Mouse (Mus musculus): ENCODE results near the gene Phf12.
A peak's percentile ranks its signal among the peaks of the same experiment; 100 is the strongest.

Phf12 gene

DNA sequence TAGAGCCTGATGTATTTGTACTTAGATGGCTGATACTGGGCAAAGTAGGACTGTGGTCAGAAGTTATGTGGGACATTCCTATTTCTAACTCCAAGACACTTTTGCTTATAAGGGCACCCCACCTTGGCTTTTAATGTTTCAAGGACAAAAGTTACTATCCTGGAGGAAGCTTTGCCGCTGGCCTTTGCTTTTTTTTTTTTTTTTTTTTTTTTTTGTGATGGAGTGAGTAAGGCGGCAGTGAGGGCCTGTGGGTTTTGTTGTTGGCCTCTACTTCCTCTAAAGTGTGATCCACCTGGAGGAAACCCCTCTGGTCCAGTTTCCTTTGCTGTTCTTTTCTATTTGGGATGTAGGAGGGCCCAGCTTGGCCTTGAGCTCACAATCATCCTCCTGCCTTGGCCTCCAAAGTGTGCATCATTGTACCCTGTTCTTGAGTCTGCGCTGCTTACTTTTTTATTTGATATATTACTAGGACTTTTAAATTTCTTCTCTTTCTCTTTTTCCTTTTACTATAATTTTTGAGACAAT lies 3.0 kb downstream of the Phf12 start:
- Histone ChIP-seq H3K27me3 (ENCODE audit: insufficient read depth, low read length) (no peaks in the 10 kb centered on the region), H3K4me3 (replicated peaks; ENCODE audit: low read length) (peak overlapping the region; percentile 97), H3K36me3 (ENCODE audit: insufficient read depth, low read length) (peaks cover 49% of the 10 kb centered on the region), H3K9me3 (ENCODE audit: low read length) (no peaks in the 10 kb centered on the region), H3K4me1 (replicated peaks; ENCODE audit: low read depth, low read length) (peaks cover 65% of the 10 kb centered on the region)
- TF ChIP-seq NANOG (IDR thresholded peaks at IDR 0.05; ENCODE audit: borderline replicate concordance, low read length), result no peak
- TF ChIP-seq CTCF (conservative IDR thresholded peaks at IDR 0.05; ENCODE audit: low read length), result no peak
- no peak for TF ChIP-seq POU5F1 (IDR thresholded peaks at IDR 0.05; ENCODE audit: borderline replicate concordance, low read length)

DNA sequence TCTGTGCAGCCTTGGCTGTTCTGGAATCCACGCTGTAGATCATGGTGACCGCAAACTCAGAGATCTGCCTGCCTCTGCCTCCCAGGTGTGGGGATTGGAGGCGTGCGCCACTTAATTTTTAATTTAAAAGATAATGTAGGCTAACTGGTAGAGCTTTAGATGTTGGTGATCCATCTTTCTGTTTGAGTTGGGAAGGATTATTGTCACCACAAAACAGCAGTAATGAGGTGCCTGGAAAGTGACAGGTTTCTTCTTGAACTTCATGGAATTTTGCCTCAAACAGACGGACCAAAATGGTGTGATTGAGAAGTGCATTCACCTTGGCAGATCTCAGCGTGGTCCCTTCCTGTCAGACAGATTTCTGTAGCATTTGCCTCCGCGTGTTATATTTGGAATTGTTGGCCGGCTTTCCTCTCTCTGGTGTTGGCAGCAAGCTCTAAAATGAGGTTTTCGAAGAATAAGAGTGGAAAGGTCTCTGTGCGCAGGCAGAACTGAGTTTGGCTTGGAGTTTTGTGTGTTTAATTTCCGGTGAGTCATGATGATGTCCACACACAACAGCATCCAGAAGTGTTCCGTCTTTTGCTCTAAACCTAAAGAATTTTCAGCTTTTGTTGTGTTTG lies 6.6 kb downstream of the Phf12 start:
- no peak for TF ChIP-seq NANOG (IDR thresholded peaks at IDR 0.05; ENCODE audit: borderline replicate concordance, low read length)
- no peaks in the 10 kb centered on the region for H3K9me3 ChIP-seq (ENCODE audit: low read length)
- peaks cover 83% of the 10 kb centered on the region for H3K36me3 ChIP-seq (ENCODE audit: insufficient read depth, low read length)
- H3K27me3 ChIP-seq (ENCODE audit: insufficient read depth, low read length), result no peaks in the 10 kb centered on the region
- no peak overlapping the region for H3K4me3 ChIP-seq (replicated peaks; ENCODE audit: low read length)
- peaks cover 61% of the 10 kb centered on the region for H3K4me1 ChIP-seq (replicated peaks; ENCODE audit: low read depth, low read length)

DNA sequence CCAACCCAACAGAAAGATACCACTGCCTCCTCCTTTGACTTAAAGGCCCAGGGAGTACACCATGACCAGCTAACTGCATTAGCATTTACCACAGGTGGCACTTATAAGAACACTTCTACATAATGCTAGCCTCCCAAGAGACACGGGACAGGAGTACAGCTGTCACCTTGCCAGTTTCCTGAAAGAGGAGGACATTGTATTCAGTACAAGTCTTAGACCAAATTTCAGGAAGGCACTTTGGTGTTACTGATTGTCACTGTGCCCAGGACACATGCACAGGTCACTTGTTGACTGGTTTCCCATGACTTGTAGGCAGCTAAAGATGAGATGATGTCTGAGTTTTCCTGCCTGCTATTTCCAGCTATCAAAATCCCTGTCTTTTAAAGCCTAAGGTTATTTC lies 13.0 kb downstream of the Phf12 start:
- peaks cover 91% of the 10 kb centered on the region for H3K36me3 ChIP-seq (ENCODE audit: insufficient read depth, low read length)
- no peaks in the 10 kb centered on the region for H3K27me3 ChIP-seq (ENCODE audit: insufficient read depth, low read length)
- TF ChIP-seq CTCF (conservative IDR thresholded peaks at IDR 0.05; ENCODE audit: low read length), result no peak
- TF ChIP-seq POU5F1 (IDR thresholded peaks at IDR 0.05; ENCODE audit: borderline replicate concordance, low read length), result no peak
- TF ChIP-seq NANOG (IDR thresholded peaks at IDR 0.05; ENCODE audit: borderline replicate concordance, low read length), result no peak
- no peak overlapping the region for H3K4me3 ChIP-seq (replicated peaks; ENCODE audit: low read length)
- H3K9me3 ChIP-seq (ENCODE audit: low read length), result no peaks in the 10 kb centered on the region
- H3K4me1 ChIP-seq (replicated peaks; ENCODE audit: low read depth, low read length), result peaks cover 48% of the 10 kb centered on the region

DNA sequence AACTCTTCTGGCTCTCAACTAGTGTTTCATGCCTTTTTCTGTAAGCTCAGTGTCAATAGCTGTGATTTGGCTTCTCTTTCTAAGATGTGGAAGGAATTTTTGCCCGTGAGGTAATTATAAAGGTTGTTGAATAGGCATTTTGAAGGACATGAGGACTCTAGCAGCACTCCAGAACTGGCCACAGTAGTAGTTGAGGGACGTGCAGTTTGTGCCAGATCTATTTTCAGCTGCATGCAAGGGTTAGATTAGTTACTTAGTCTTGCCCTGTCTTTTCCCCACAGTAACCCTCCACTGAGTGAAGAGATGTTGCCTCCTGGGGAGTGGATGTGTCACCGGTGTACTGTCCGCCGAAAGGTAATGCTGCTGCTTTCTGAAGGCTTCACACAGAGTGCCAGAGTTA lies 23.9 kb downstream of the Phf12 start:
- H3K36me3 ChIP-seq (ENCODE audit: insufficient read depth, low read length), result peaks cover 95% of the 10 kb centered on the region
- H3K9me3 ChIP-seq (ENCODE audit: low read length), result no peaks in the 10 kb centered on the region
- no peak overlapping the region for H3K4me3 ChIP-seq (replicated peaks; ENCODE audit: low read length)
- TF ChIP-seq POU5F1 (IDR thresholded peaks at IDR 0.05; ENCODE audit: borderline replicate concordance, low read length), result no peak
- TF ChIP-seq NANOG (IDR thresholded peaks at IDR 0.05; ENCODE audit: borderline replicate concordance, low read length), result no peak
- TF ChIP-seq CTCF (conservative IDR thresholded peaks at IDR 0.05; ENCODE audit: low read length), result no peak
- H3K4me1 ChIP-seq (replicated peaks; ENCODE audit: low read depth, low read length), result peaks cover 26% of the 10 kb centered on the region
- no peaks in the 10 kb centered on the region for H3K27me3 ChIP-seq (ENCODE audit: insufficient read depth, low read length)

- H3K4me1 ChIP-seq (replicated peaks; ENCODE audit: low read depth, low read length), result peaks cover 11% of the 10 kb centered on the region
- H3K9me3 ChIP-seq (ENCODE audit: low read length), result no peaks in the 10 kb centered on the region
- peaks cover 91% of the 10 kb centered on the region for H3K36me3 ChIP-seq (ENCODE audit: insufficient read depth, low read length)
- H3K4me3 ChIP-seq (replicated peaks; ENCODE audit: low read length), result no peak overlapping the region
- TF ChIP-seq POU5F1 (IDR thresholded peaks at IDR 0.05; ENCODE audit: borderline replicate concordance, low read length) (no peak), CTCF (conservative IDR thresholded peaks at IDR 0.05; ENCODE audit: low read length) (peak; percentile 98)
- no peaks in the 10 kb centered on the region for H3K27me3 ChIP-seq (ENCODE audit: insufficient read depth, low read length)
Observed at GRCm38 (mm10) chr11:78019676-78020075, 37.1 kb downstream of the Phf12 start.

- Histone ChIP-seq H3K4me3 (replicated peaks; ENCODE audit: low read length) (no peak overlapping the region), H3K36me3 (ENCODE audit: insufficient read depth, low read length) (peaks cover 90% of the 10 kb centered on the region), H3K4me1 (replicated peaks; ENCODE audit: low read depth, low read length) (peaks cover 27% of the 10 kb centered on the region), H3K27me3 (ENCODE audit: insufficient read depth, low read length) (no peaks in the 10 kb centered on the region), H3K9me3 (ENCODE audit: low read length) (no peaks in the 10 kb centered on the region)
- TF ChIP-seq CTCF (conservative IDR thresholded peaks at IDR 0.05; ENCODE audit: low read length) (peak; percentile 71), POU5F1 (IDR thresholded peaks at IDR 0.05; ENCODE audit: borderline replicate concordance, low read length) (no peak), NANOG (IDR thresholded peaks at IDR 0.05; ENCODE audit: borderline replicate concordance, low read length) (no peak)
Observed at GRCm38 (mm10) chr11:78023607-78024006, 41.1 kb downstream of the Phf12 start.

DNA sequence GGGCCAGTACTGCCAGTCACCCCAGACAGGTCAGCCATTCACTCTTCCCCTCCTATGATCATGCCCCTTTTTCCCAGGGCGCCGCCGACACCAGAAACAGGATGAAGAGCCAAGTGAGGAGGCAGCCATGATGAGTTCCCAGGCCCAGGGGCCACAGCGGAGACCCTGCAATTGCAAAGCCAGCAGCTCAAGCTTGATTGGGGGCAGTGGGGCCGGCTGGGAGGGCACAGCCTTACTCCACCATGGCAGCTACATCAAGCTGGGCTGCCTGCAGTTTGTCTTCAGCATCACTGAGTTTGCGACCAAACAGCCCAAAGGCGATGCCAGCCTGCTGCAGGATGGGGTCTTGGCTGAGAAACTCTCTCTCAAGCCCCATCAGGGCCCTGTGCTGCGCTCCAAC lies 46.7 kb downstream of the Phf12 start:
- no peak overlapping the region for H3K4me3 ChIP-seq (replicated peaks; ENCODE audit: low read length)
- peaks cover 61% of the 10 kb centered on the region for H3K4me1 ChIP-seq (replicated peaks; ENCODE audit: low read depth, low read length)
- H3K27me3 ChIP-seq (ENCODE audit: insufficient read depth, low read length), result peaks cover 3% of the 10 kb centered on the region; the same call in 1 of the 2 replicates
- peaks cover 70% of the 10 kb centered on the region for H3K36me3 ChIP-seq (ENCODE audit: insufficient read depth, low read length)
- TF ChIP-seq NANOG (IDR thresholded peaks at IDR 0.05; ENCODE audit: borderline replicate concordance, low read length), result no peak
- no peak for TF ChIP-seq POU5F1 (IDR thresholded peaks at IDR 0.05; ENCODE audit: borderline replicate concordance, low read length)
- TF ChIP-seq CTCF (conservative IDR thresholded peaks at IDR 0.05; ENCODE audit: low read length), result no peak
- no peaks in the 10 kb centered on the region for H3K9me3 ChIP-seq (ENCODE audit: low read length)

DNA sequence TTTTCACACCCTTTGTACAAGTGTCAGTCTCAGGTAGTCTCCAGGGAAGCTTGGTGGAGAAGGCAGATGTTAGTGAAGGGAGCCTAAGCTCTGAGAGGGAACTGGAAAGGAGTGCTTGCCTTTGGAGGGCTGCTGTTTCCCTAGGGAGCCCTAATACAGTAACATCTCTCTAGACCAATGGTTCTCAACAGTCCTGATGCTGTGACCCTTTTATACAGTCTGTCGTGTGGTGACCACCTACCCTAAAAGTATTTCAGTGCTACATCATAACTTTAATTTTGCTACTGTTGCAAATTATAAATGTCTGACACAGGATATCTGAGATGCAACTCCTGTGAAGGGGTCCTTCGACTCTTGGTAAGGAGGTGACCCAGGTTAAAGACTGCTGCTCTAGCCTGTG lies 48.0 kb downstream of the Phf12 start:
- no peak for TF ChIP-seq POU5F1 (IDR thresholded peaks at IDR 0.05; ENCODE audit: borderline replicate concordance, low read length)
- no peak for TF ChIP-seq CTCF (conservative IDR thresholded peaks at IDR 0.05; ENCODE audit: low read length)
- TF ChIP-seq NANOG (IDR thresholded peaks at IDR 0.05; ENCODE audit: borderline replicate concordance, low read length), result no peak
- Histone ChIP-seq H3K36me3 (ENCODE audit: insufficient read depth, low read length) (peaks cover 71% of the 10 kb centered on the region), H3K4me3 (replicated peaks; ENCODE audit: low read length) (no peak overlapping the region), H3K9me3 (ENCODE audit: low read length) (no peaks in the 10 kb centered on the region), H3K4me1 (replicated peaks; ENCODE audit: low read depth, low read length) (peaks cover 68% of the 10 kb centered on the region), H3K27me3 (ENCODE audit: insufficient read depth, low read length) (peaks cover 3% of the 10 kb centered on the region; the same call in 1 of the 2 replicates)

- Histone ChIP-seq H3K36me3 (ENCODE audit: insufficient read depth, low read length) (peaks cover 71% of the 10 kb centered on the region), H3K9me3 (ENCODE audit: low read length) (no peaks in the 10 kb centered on the region)
Observed at GRCm38 (mm10) chr11:78031389-78031788, 48.8 kb downstream of the Phf12 start.

More at GRCm38 (mm10) chr11:78031389-78031788, 48.8 kb downstream of the Phf12 start:
- Histone ChIP-seq H3K27me3 (ENCODE audit: insufficient read depth, low read length) (peaks cover 3% of the 10 kb centered on the region; the same call in 1 of the 2 replicates), H3K4me3 (replicated peaks; ENCODE audit: low read length) (peak overlapping the region; percentile 86), H3K4me1 (replicated peaks; ENCODE audit: low read depth, low read length) (peaks cover 76% of the 10 kb centered on the region)
- TF ChIP-seq CTCF (conservative IDR thresholded peaks at IDR 0.05; ENCODE audit: low read length), result no peak
- no peak for TF ChIP-seq NANOG (IDR thresholded peaks at IDR 0.05; ENCODE audit: borderline replicate concordance, low read length)
- TF ChIP-seq POU5F1 (IDR thresholded peaks at IDR 0.05; ENCODE audit: borderline replicate concordance, low read length), result no peak
